Mouse (Mus musculus) midbrain, embryonic 14.5 days (tissue): ENCODE data around the gene Btf3. TPM values are rescaled to one million over a fixed set of nuclear protein-coding genes. Genes with fewer than 3 reads are reported as not detected.

ENCODE experiments used
- ATAC-seq: fragments of 200-750 bp; cut with Nextera tagmentation; 2 replicates; pipeline ENCODE4 v1.8.0; 2017; ENCODE audit warnings: moderate number of reproducible peaks, moderate library complexity; ENCODE audit not compliant: low FRiP score, low TSS enrichment
- DNase-seq: peaks from one replicate; pipeline ENCODE4 v3.0.0-alpha.2; 2015
- H3K27ac ChIP-seq: fragments of 300-500 bp; sonication (generic); replicated peaks from 2 replicates; pipeline ENCODE4 v1.5.1; 2014; ENCODE audit warnings: mild to moderate bottlenecking, low read depth, low read length, moderate library complexity
- H3K27me3 ChIP-seq: fragments of 300-500 bp; sonication (generic); 2 replicates; pipeline ENCODE4 v1.6.1; 2014; ENCODE audit warnings: low read length, control low read depth, mixed read lengths; ENCODE audit not compliant: control insufficient read depth, insufficient read depth
- H3K36me3 ChIP-seq: fragments of 300-500 bp; sonication (generic); 2 replicates; pipeline ENCODE4 v1.6.1; 2014; ENCODE audit warnings: low read length, control low read depth; ENCODE audit not compliant: control insufficient read depth, insufficient read depth
- H3K4me1 ChIP-seq: fragments of 300-500 bp; sonication (generic); 2 replicates; pipeline ENCODE4 v1.6.1; 2014; ENCODE audit warnings: mild to moderate bottlenecking, antibody characterized with exemption, low read length, control low read depth; ENCODE audit not compliant: control insufficient read depth, insufficient read depth
- H3K4me2 ChIP-seq: fragments of 300-500 bp; sonication (generic); 2 replicates; pipeline ENCODE4 v1.6.1; 2014; ENCODE audit warnings: mild to moderate bottlenecking, low read length, moderate library complexity
- H3K4me3 ChIP-seq: fragments of 300-500 bp; sonication (generic); replicated peaks from 2 replicates; pipeline ENCODE4 v1.5.1; 2014; ENCODE audit warnings: low read depth, low read length
- H3K9ac ChIP-seq: fragments of 300-500 bp; sonication (generic); replicated peaks from 2 replicates; pipeline ENCODE4 v1.6.1; 2014; ENCODE audit warnings: mild to moderate bottlenecking, low read length, moderate library complexity
- H3K9me3 ChIP-seq: fragments of 300-500 bp; sonication (generic); 2 replicates; pipeline ENCODE4 v1.6.1; 2016; ENCODE audit warnings: low read length, control low read depth, mixed read lengths; ENCODE audit not compliant: control insufficient read depth
- WGBS: fragments of 180-500 bp; shearing (Covaris S2); extraction: QIAGEN DNeasy Blood & Tissue Kit; methylation state at CpG from one replicate; pipeline ENCODE4 v1.1.7; 2014; 5-methylcytosine and 5-hydroxymethylcytosine counted together
- polyA plus RNA-seq: library from polyadenylated mRNA; unstranded; fragments of >200 nt; fragmentation: Nextera tagmentation; extraction: Ambion mirVana; gene quantifications from 2 replicates; pipeline ENCODE4 v1.2.1, GENCODE M21; 2014

Gene Btf3
- polyA plus RNA-seq, 1 experiment from 2014 or later = 568 TPM

DNA sequence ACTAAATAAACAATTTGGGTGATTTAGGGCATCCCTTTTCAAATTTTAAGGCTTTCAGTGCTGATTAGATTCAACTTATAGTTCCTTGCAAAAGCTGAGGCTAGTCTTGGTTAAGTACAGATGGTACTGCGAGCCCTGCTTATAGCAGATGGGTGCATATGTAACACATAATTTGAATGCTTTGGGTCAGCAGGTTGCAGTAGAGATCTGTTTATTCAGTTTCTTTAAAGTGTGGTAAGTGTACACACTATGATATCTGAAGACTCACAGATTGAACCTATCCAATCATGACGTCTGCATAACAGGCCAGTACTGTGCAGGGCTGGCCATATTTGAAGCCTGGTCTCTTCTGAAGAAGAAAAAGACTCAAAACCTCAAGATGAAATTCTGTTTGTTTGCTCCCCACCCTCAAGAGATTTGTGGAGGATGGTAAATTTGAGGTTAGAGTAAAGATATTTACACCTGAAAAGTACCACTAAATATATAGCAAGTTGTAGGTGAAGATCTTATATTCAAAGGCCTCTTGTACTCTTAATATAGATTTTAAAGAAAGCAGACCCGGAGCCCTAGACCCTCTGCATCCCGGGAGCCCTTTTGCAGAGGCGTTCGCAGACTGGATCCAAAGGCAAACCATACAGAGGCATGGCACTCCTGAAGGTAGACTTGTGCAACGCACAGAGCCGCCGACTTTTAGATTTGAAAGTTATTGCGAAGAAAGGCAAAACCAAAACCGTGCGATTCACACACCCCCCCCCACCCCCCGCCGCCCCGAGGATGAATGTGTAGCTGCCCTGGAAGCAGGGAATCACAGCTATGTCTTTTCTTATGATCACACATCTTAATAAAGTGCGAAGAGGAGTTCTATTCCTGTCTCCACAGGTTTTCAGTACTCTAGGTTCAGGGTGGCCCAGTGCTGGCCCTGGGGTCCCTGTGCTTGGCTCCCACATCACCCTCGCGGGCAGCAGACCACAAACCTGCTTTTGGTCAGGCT lies 40.9 kb upstream of the Btf3 start:
- no peaks in the 10 kb centered on the region; the same call in 1 of the 2 replicates for H3K9me3 ChIP-seq
- no peaks in the 10 kb centered on the region for H3K36me3 ChIP-seq
- DNase-seq (peak; percentile 42), ATAC-seq (no peak)
- WGBS = 2% methylated on average over 18 of the region's 18 CpGs
- H3K9ac ChIP-seq = no peak overlapping the region
- peak overlapping the region; percentile 21 for H3K4me2 ChIP-seq
- peaks cover 84% of the 10 kb centered on the region for H3K27me3 ChIP-seq
- H3K4me3 ChIP-seq = no peak overlapping the region
- peaks cover 10% of the 10 kb centered on the region for H3K4me1 ChIP-seq
- no peak overlapping the region for H3K27ac ChIP-seq

DNA sequence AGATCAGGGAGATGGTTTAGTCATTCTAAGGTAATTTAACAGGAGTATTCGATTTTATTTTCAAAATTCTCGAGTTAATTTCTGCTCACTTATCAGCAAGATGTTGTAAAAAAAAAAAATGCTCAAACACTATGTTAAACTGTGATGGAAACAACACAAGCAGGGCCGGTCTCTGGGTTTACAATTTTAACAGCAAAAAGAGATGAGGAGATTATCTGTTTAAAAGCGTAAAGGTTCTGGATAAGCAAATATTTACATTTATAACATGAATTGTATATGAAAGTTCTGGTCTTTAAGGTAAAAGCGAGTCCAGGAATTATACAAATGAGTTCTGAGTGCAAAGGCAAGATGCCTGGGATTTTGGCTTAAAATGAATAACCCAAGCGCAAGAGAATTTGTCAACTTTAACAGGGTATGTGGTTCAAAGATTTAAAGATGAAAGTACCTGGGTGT lies 40.2 kb upstream of the Btf3 start:
- H3K27ac ChIP-seq = no peak overlapping the region
- no peak overlapping the region for H3K4me2 ChIP-seq
- H3K9me3 ChIP-seq = no peaks in the 10 kb centered on the region
- no peaks in the 10 kb centered on the region for H3K36me3 ChIP-seq
- peaks cover 84% of the 10 kb centered on the region for H3K27me3 ChIP-seq
- peaks cover 10% of the 10 kb centered on the region for H3K4me1 ChIP-seq
- ATAC-seq (no peak), DNase-seq (peak; percentile 57)
- H3K4me3 ChIP-seq = no peak overlapping the region
- WGBS = 7% methylated on average over 6 of the region's 6 CpGs
- no peak overlapping the region for H3K9ac ChIP-seq

- DNase-seq (peak; percentile 55), ATAC-seq (no peak)
- peaks cover 10% of the 10 kb centered on the region for H3K4me1 ChIP-seq
- H3K36me3 ChIP-seq = no peaks in the 10 kb centered on the region
- WGBS = 4% methylated on average over 9 of the region's 9 CpGs
- H3K27me3 ChIP-seq = peaks cover 87% of the 10 kb centered on the region
- no peaks in the 10 kb centered on the region for H3K9me3 ChIP-seq
- peak overlapping the region; percentile 58 for H3K4me2 ChIP-seq
- H3K27ac ChIP-seq = no peak overlapping the region
- no peak overlapping the region for H3K9ac ChIP-seq
- H3K4me3 ChIP-seq = peak overlapping the region; percentile 37; the same call in 1 of the 2 replicates
These were observed 39.6 kb upstream of the Btf3 start for GRCm38 (mm10) chr13:98356176-98356972.

DNA sequence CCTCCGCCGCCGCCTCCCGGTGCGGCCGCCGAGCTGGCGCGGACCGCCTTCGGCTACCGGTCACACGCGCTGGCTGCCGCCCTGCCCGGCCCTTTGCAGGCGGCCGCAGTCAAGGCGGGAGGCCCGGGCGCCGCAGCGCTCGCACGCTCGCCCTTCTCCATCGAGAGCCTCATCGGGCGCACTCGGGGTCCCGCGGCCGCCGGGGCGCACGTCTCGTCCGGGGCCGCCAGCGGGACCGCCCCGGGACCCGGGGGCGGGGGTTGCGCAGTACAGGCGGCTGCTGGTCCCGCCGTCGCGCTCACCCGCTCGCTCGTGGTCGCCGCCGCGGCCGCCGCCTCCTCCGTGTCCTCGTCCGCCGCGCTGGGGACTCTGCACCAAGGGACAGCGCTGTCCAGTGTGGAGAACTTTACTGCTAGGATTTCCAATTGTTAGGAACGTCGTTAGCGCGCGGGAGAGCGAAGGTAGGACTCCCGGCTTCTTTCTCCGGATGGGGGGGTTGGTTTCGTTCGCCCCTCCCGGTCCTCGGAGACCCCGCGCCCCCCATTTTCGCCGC lies 38.8 kb upstream of the Btf3 start:
- Histone ChIP-seq H3K4me3 (peak overlapping the region; percentile 37), H3K9me3 (no peaks in the 10 kb centered on the region), H3K36me3 (no peaks in the 10 kb centered on the region), H3K4me2 (peak overlapping the region; percentile 58), H3K27ac (no peak overlapping the region), H3K4me1 (peaks cover 10% of the 10 kb centered on the region), H3K9ac (0 out of 2 replicates have a peak overlapping the region, but pooled peaks have one; percentile 23), H3K27me3 (peaks cover 87% of the 10 kb centered on the region)
- WGBS = under 1% methylated on average over 79 of the region's 81 CpGs
- DNase-seq (peak; percentile 53), ATAC-seq (no peak)

DNA sequence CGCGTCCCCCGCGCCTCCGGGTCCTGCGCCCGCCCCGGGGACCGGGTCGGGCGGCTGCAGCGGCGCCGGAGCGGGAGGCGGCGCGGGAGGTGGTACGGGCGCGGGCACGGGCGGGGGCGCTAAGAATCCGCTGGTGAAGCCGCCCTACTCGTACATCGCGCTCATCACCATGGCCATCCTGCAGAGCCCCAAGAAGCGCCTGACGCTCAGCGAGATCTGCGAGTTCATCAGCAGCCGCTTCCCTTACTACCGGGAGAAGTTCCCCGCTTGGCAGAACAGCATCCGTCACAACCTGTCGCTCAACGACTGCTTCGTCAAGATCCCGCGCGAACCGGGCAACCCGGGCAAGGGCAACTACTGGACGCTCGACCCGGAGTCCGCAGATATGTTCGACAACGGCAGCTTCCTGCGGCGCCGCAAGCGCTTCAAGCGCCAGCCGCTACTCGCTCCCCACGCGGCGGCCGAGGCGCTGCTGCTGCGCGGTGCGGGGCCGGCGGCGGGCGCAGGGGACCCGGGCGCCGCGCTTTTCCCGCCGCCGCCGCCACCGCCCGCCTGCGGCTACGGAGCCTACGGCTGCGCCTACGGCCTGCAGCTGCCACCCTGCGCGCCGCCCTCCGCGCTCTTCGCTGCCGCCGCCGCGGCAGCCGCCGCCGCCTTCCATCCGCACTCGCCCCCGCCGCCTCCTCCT lies 38.2 kb upstream of the Btf3 start:
- no peaks in the 10 kb centered on the region for H3K9me3 ChIP-seq
- ATAC-seq (peak; percentile 31; the same call in 1 of the 2 replicates), DNase-seq (peak; percentile 68)
- peak overlapping the region; percentile 37 for H3K4me3 ChIP-seq
- under 1% methylated on average over 95 of the region's 102 CpGs for WGBS
- no peak overlapping the region for H3K27ac ChIP-seq
- peaks cover 87% of the 10 kb centered on the region for H3K27me3 ChIP-seq
- peak overlapping the region; percentile 26; the same call in 1 of the 2 replicates for H3K9ac ChIP-seq
- peaks cover 10% of the 10 kb centered on the region for H3K4me1 ChIP-seq
- H3K4me2 ChIP-seq = peak overlapping the region; percentile 58
- H3K36me3 ChIP-seq = no peaks in the 10 kb centered on the region

DNA sequence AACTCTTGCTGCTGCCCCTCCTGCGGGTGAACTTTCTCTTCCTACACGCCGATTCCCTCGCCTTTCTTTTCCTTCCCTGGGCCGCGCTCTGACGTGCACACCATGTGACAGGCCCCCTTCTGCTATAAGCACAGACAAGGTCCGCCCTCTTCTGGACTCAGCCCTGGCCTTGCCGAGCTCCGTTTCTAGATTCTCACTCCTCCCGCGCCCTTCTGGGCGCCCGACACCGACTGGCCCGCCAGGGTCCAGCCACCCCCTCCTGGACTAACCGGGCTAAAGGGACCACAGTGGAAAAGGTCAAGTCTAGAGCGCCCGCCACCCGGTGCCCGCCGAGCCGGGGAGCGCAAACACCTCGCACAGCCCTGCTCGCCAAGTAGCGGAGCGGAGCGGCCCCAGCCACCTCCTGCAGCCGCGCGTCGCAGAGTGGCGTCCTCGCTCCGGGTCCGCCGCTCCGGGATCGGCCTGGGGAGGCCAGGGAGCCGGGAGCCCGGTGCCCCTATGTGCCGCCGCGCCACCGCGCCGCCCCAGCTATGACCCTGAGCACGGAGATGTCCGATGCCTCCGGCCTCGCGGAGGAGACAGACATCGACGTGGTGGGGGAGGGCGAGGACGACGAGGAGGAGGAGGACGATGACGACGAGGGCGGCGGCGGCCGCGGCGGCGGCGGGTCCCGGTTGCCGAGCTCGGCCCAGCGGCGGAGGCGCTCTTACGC lies 37.4 kb upstream of the Btf3 start, which contains the start of gene Foxd1:
Gene Foxd1, plus strand, starts transcription at position 153 of the 712 bp plus-strand sequence.
- peaks cover 10% of the 10 kb centered on the region for H3K4me1 ChIP-seq
- H3K27ac ChIP-seq = no peak within 1 kb of the TSS
- peak within 1 kb of the TSS; percentile 26; the same call in 1 of the 2 replicates for H3K9ac ChIP-seq
- no peaks in the 10 kb centered on the region for H3K9me3 ChIP-seq
- no peaks in the 10 kb centered on the region for H3K36me3 ChIP-seq
- ATAC-seq (peak; percentile 76), DNase-seq (peak; percentile 72)
- under 1% methylated on average over 76 of the region's 76 CpGs for WGBS
- H3K27me3 ChIP-seq = peaks cover 87% of the 10 kb centered on the region
- H3K4me3 ChIP-seq = peak within 1 kb of the TSS; percentile 37
- H3K4me2 ChIP-seq = peak within 1 kb of the TSS; percentile 58

DNA sequence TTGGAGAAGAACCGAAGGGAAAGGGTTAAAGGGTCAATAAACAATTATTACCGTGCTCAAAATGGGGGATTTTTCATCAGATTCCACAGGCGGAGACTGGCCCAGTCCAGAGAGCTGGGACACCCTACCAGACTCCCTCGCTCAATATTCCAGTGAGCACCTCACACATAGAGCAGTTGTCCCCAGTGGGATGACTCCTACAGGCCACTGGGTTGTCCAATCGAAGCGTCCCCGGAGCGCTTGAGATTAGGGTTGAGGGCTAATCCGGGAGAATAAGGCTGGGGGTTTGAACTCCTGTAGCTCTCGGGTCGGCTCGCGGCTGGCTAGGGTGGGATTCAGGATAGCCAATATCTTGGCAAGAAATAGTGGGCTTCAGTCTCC lies 36.9 kb upstream of the Btf3 start:
- no peaks in the 10 kb centered on the region for H3K36me3 ChIP-seq
- peak overlapping the region; percentile 58 for H3K4me2 ChIP-seq
- no peaks in the 10 kb centered on the region for H3K9me3 ChIP-seq
- H3K9ac ChIP-seq = no peak overlapping the region
- DNase-seq (no peak), ATAC-seq (peak; percentile 32; the same call in 1 of the 2 replicates)
- H3K4me1 ChIP-seq = peaks cover 10% of the 10 kb centered on the region
- H3K4me3 ChIP-seq = peak overlapping the region; percentile 37
- peaks cover 83% of the 10 kb centered on the region for H3K27me3 ChIP-seq
- no peak overlapping the region for H3K27ac ChIP-seq
- WGBS = 1% methylated on average over 13 of the region's 13 CpGs
